Mouse (Mus musculus): ENCODE data around the gene Phf21b. TPM values are rescaled to one million over a fixed set of nuclear protein-coding genes. Genes with fewer than 3 reads are reported as not detected.

The Phf21b gene
- polyA plus RNA-seq, 1 experiment from 2014 or later = 32.9 TPM

DNA sequence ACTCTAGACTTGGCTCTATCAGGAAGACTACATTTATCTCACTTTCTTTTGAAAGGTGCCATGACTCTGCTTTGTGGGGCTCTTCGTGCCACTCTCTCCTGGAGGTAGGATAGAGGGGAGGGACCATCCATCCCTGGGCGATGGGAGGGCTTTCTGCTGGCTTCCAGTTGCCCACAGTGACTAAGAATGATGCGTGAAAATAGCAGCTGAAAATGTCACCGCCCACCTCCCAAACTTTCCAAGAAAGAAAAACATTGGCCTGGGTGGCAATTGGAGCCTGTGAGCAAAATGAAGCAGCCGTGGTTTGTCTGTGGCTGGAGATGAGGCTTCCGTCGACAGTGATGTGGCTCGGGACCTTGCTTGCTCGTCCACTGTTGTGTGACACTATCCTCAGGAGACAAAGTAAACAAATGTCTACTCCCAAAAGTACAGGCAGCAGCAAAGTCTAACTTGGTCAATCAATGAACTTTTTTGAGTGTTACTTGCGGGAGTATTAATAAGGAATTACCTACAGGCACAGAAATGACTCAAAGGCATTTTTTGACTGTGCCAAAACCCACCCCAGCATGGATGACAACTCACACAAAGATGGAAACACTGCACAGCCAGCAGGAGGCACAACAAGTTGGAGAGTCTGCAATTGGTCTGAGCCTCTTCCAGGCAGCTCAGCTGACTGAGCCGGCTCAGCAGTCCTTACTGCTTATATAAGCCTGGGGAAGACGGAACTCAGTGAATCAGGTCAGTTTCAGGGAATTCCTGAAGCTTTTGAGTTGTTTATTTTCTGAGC is 21.4 kb upstream of the Phf21b start:
- Histone ChIP-seq H3K9ac (ENCODE audit: low read length) (no peak overlapping the region), H3K27ac (ENCODE audit: low read depth, low read length) (no peak overlapping the region), H3K36me3 (ENCODE audit: control insufficient read depth, insufficient read depth, low read length) (no peaks in the 10 kb centered on the region), H3K4me1 (ENCODE audit: control insufficient read depth, insufficient read depth, low read length) (no peaks in the 10 kb centered on the region), H3K4me3 (ENCODE audit: low read depth, low read length) (no peak overlapping the region), H3K4me2 (ENCODE audit: low read length) (no peak overlapping the region), H3K9me3 (replicated peaks; ENCODE audit: control insufficient read depth, low read length) (no peaks in the 10 kb centered on the region), H3K27me3 (replicated peaks; ENCODE audit: control insufficient read depth, insufficient read depth, low read length) (no peaks in the 10 kb centered on the region)
- ATAC-seq (no peak), DNase-seq (ENCODE audit: low spot score) (no peak)
- 85% methylated on average over 12 of the region's 12 CpGs for WGBS

DNA sequence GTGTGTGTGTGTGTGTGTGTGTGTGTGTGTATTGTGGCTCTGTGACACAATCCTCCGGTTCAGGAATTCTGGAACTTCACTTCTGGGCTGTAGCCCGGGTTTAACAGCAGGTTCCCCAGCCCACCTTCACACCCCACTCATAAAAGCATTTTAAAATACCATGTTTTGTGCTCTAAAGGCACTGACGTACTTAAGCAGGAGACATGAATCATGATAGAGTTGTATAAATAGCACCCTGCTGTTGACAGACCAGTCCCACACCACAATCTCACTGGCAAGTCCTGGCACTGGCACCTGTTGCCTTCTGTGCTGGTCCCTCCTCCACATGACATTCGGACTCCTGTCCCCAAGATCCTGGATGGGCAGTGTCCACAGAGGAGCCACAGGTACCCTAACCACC is 18.0 kb upstream of the Phf21b start:
- H3K27me3 ChIP-seq (replicated peaks; ENCODE audit: control insufficient read depth, insufficient read depth, low read length) = no peaks in the 10 kb centered on the region
- no peaks in the 10 kb centered on the region for H3K9me3 ChIP-seq (replicated peaks; ENCODE audit: control insufficient read depth, low read length)
- no peak overlapping the region for H3K9ac ChIP-seq (ENCODE audit: low read length)
- H3K4me2 ChIP-seq (ENCODE audit: low read length) = no peak overlapping the region
- H3K4me1 ChIP-seq (ENCODE audit: control insufficient read depth, insufficient read depth, low read length) = no peaks in the 10 kb centered on the region
- H3K4me3 ChIP-seq (ENCODE audit: low read depth, low read length) = no peak overlapping the region
- H3K27ac ChIP-seq (ENCODE audit: low read depth, low read length) = no peak overlapping the region
- WGBS = 84% methylated on average over 4 of the region's 4 CpGs
- DNase-seq (ENCODE audit: low spot score) (no peak), ATAC-seq (no peak)
- no peaks in the 10 kb centered on the region for H3K36me3 ChIP-seq (ENCODE audit: control insufficient read depth, insufficient read depth, low read length)

DNA sequence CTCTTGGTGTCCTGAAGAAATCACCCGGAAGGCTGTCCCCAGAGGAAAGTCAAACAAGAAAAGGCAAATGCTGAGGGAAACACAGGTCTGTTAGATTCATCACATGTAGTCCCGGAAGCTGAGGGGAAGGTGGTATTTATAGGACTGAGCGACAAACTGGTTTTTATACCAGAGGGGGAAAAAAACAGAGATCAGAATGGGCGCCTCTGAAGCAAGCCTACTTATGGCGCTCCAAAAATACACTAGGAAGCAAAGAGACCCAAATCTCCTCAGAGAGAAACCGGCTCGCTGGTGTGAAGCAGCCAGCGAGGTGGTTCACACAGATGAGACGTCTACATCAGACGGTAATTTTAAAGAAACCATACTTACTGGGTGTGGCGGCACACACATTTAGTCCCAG is 17.2 kb upstream of the Phf21b start:
- DNase-seq (ENCODE audit: low spot score) (no peak), ATAC-seq (no peak)
- H3K27ac ChIP-seq (ENCODE audit: low read depth, low read length) = no peak overlapping the region
- no peak overlapping the region for H3K9ac ChIP-seq (ENCODE audit: low read length)
- H3K36me3 ChIP-seq (ENCODE audit: control insufficient read depth, insufficient read depth, low read length) = no peaks in the 10 kb centered on the region
- H3K27me3 ChIP-seq (replicated peaks; ENCODE audit: control insufficient read depth, insufficient read depth, low read length) = no peaks in the 10 kb centered on the region
- no peak overlapping the region for H3K4me2 ChIP-seq (ENCODE audit: low read length)
- no peaks in the 10 kb centered on the region for H3K4me1 ChIP-seq (ENCODE audit: control insufficient read depth, insufficient read depth, low read length)
- WGBS = 89% methylated on average over 11 of the region's 11 CpGs
- no peak overlapping the region for H3K4me3 ChIP-seq (ENCODE audit: low read depth, low read length)
- H3K9me3 ChIP-seq (replicated peaks; ENCODE audit: control insufficient read depth, low read length) = no peaks in the 10 kb centered on the region

- ATAC-seq (no peak), DNase-seq (ENCODE audit: low spot score) (no peak)
- no peaks in the 10 kb centered on the region for H3K36me3 ChIP-seq (ENCODE audit: control insufficient read depth, insufficient read depth, low read length)
These were observed 16.0 kb upstream of the Phf21b start for GRCm38 (mm10) chr15:84871802-84872201.

GRCm38 (mm10) chr15:84861911-84862310 is 6.1 kb upstream of the Phf21b start:
- no peaks in the 10 kb centered on the region for H3K9me3 ChIP-seq (replicated peaks; ENCODE audit: control insufficient read depth, low read length)
- H3K4me1 ChIP-seq (ENCODE audit: control insufficient read depth, insufficient read depth, low read length) = peaks cover 3% of the 10 kb centered on the region; the same call in 1 of the 2 replicates
- no peaks in the 10 kb centered on the region for H3K27me3 ChIP-seq (replicated peaks; ENCODE audit: control insufficient read depth, insufficient read depth, low read length)
- 66% methylated on average over 8 of the region's 8 CpGs for WGBS
- H3K36me3 ChIP-seq (ENCODE audit: control insufficient read depth, insufficient read depth, low read length) = no peaks in the 10 kb centered on the region
- H3K4me2 ChIP-seq (ENCODE audit: low read length) = no peak overlapping the region
- H3K27ac ChIP-seq (ENCODE audit: low read depth, low read length) = no peak overlapping the region
- no peak overlapping the region for H3K4me3 ChIP-seq (ENCODE audit: low read depth, low read length)
- peak; percentile 32 for DNase-seq (ENCODE audit: low spot score)
- no peak for ATAC-seq
- H3K9ac ChIP-seq (ENCODE audit: low read length) = no peak overlapping the region

More at GRCm38 (mm10) chr15:84871802-84872201, 16.0 kb upstream of the Phf21b start:
- Histone ChIP-seq H3K27me3 (replicated peaks; ENCODE audit: control insufficient read depth, insufficient read depth, low read length) (no peaks in the 10 kb centered on the region), H3K9me3 (replicated peaks; ENCODE audit: control insufficient read depth, low read length) (no peaks in the 10 kb centered on the region), H3K4me3 (ENCODE audit: low read depth, low read length) (no peak overlapping the region), H3K4me2 (ENCODE audit: low read length) (no peak overlapping the region), H3K9ac (ENCODE audit: low read length) (no peak overlapping the region), H3K4me1 (ENCODE audit: control insufficient read depth, insufficient read depth, low read length) (no peaks in the 10 kb centered on the region), H3K27ac (ENCODE audit: low read depth, low read length) (no peak overlapping the region)
- WGBS = 71% methylated on average over 3 of the region's 3 CpGs

DNA sequence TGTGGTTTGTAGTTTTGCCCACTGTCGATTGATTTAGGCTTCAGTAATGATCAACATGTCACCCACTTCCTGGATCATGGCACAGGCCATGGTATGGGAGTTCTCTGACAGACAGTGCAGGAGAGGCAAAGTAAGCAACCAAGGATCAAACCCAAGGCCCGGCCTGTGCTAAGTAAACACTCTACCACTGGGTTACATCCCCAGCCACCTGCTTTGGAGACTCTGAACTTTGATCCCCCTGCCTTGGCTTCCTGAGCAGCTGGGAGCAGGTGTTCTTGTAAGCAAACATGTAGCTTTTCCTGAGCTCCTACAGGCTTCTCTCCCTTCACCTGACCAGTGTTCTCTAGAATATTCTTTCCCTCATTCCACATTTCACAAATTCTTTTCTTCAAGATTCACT is 1.8 kb upstream of the Phf21b start:
- WGBS = 87% methylated on average over 2 of the region's 2 CpGs
- ATAC-seq = no peak

GRCm38 (mm10) chr15:84854921-84855901 is 638 bp downstream of the Phf21b start:
- peak; percentile 33 for ATAC-seq
- Histone ChIP-seq H3K9ac (ENCODE audit: low read length) (peak overlapping the region; percentile 92), H3K9me3 (replicated peaks; ENCODE audit: control insufficient read depth, low read length) (no peaks in the 10 kb centered on the region), H3K4me1 (ENCODE audit: control insufficient read depth, insufficient read depth, low read length) (peaks cover 36% of the 10 kb centered on the region), H3K27me3 (replicated peaks; ENCODE audit: control insufficient read depth, insufficient read depth, low read length) (no peaks in the 10 kb centered on the region), H3K4me2 (ENCODE audit: low read length) (peak overlapping the region; percentile 75), H3K27ac (ENCODE audit: low read depth, low read length) (peak overlapping the region; percentile 97), H3K4me3 (ENCODE audit: low read depth, low read length) (peak overlapping the region; percentile 84), H3K36me3 (ENCODE audit: control insufficient read depth, insufficient read depth, low read length) (peaks cover 5% of the 10 kb centered on the region; the same call in 1 of the 2 replicates)
- WGBS = under 1% methylated on average over 86 of the region's 88 CpGs
- peak; percentile 87 for DNase-seq (ENCODE audit: low spot score)

More for the DNA sequence above, 1.8 kb upstream of the Phf21b start:
- Histone ChIP-seq H3K27me3 (replicated peaks; ENCODE audit: control insufficient read depth, insufficient read depth, low read length) (no peaks in the 10 kb centered on the region), H3K4me3 (ENCODE audit: low read depth, low read length) (no peak overlapping the region), H3K4me1 (ENCODE audit: control insufficient read depth, insufficient read depth, low read length) (peaks cover 12% of the 10 kb centered on the region), H3K4me2 (ENCODE audit: low read length) (no peak overlapping the region), H3K27ac (ENCODE audit: low read depth, low read length) (no peak overlapping the region), H3K9me3 (replicated peaks; ENCODE audit: control insufficient read depth, low read length) (no peaks in the 10 kb centered on the region), H3K9ac (ENCODE audit: low read length) (no peak overlapping the region), H3K36me3 (ENCODE audit: control insufficient read depth, insufficient read depth, low read length) (no peaks in the 10 kb centered on the region)
- DNase-seq (ENCODE audit: low spot score) = no peak

GRCm38 (mm10) chr15:84854171-84854811 is 1.6 kb downstream of the Phf21b start:
- DNase-seq (ENCODE audit: low spot score) (peak; percentile 52), ATAC-seq (no peak)
- peak overlapping the region; percentile 84 for H3K4me3 ChIP-seq (ENCODE audit: low read depth, low read length)
- H3K4me2 ChIP-seq (ENCODE audit: low read length) = peak overlapping the region; percentile 75
- WGBS = under 1% methylated on average over 49 of the region's 49 CpGs
- peak overlapping the region; percentile 92 for H3K9ac ChIP-seq (ENCODE audit: low read length)
- peak overlapping the region; percentile 97 for H3K27ac ChIP-seq (ENCODE audit: low read depth, low read length)
- peaks cover 5% of the 10 kb centered on the region; the same call in 1 of the 2 replicates for H3K36me3 ChIP-seq (ENCODE audit: control insufficient read depth, insufficient read depth, low read length)
- no peaks in the 10 kb centered on the region for H3K27me3 ChIP-seq (replicated peaks; ENCODE audit: control insufficient read depth, insufficient read depth, low read length)
- peaks cover 40% of the 10 kb centered on the region for H3K4me1 ChIP-seq (ENCODE audit: control insufficient read depth, insufficient read depth, low read length)
- no peaks in the 10 kb centered on the region for H3K9me3 ChIP-seq (replicated peaks; ENCODE audit: control insufficient read depth, low read length)
